Mouse (Mus musculus) lung, postnatal 4 days (tissue): ENCODE measurements around the gene Olfr310.

Experiments
- DNase-seq, 2 experiments: peaks; one replicate each; pipeline ENCODE4 v3.0.0; 2021

The Olfr310 gene

DNA sequence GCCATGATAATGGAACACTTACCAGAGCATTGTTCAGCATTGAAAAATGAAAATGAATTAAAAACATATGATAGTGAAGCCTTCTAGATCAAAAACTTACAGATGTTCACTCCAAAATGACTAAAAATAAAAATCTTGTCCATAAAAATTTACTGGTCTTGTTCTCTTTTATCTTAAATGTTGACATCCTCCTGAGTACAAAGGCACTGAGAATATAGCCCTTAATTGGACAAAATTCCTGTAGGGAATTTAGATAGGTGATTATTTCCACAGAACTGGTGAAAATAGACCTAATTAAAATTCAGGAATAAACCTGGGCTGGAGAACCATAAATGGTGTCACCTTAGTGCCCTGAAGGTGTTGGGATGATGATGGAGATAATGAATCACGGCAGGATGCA lies at the start of gene Olfr310:
Gene Olfr310, minus strand, starts transcription at position 101 of the 400 bp plus-strand sequence.
- no peak for DNase-seq

DNA sequence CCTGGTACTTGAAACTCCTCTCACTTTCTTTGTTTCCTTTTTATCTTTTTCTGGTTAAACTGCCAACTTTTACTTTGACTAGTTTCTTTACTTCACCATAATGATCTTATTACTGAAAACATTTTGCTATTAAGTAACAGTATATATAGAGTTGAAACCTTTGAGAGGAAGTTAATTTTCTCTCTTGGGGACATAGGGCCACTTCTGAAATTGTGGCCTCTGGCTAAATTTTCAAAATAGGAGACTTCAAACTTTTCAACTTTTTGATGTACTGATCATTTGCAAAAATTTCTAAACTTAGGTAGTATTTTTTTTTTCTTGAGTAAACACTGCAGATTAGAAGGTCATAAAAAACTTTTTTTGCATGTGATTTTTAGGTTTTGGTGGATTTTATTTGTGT lies 48.6 kb upstream of the Olfr310 start, which contains the start of gene Olfr308:
Gene Olfr308, minus strand, starts transcription at position 101 of the 400 bp plus-strand sequence.
- DNase-seq = no peak

GRCm38 (mm10) chr7:86321323-86321722 lies 44.4 kb upstream of the Olfr310 start:
- no peak for DNase-seq

DNA sequence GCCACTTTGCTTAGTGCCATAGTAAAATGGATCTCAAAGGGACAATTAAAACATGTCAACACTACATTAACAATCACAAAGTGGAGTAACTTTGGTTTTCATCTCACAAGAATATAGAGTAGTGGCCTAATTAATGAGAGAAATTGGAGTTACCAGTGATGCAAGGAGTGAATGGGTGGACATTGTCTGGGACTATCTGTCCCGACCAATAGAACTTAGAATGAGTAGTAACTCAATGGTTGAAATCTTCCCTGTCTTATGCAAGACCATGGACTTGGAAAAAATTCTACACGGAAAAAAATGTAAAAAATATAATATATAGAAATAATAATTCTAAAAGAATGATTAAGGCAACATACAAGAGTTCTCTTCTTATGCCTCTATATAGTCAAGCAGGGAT lies 36.6 kb upstream of the Olfr310 start, which contains the start of gene Olfr309:
Gene Olfr309, minus strand, starts transcription at position 101 of the 400 bp plus-strand sequence.
- no peak for DNase-seq

DNA sequence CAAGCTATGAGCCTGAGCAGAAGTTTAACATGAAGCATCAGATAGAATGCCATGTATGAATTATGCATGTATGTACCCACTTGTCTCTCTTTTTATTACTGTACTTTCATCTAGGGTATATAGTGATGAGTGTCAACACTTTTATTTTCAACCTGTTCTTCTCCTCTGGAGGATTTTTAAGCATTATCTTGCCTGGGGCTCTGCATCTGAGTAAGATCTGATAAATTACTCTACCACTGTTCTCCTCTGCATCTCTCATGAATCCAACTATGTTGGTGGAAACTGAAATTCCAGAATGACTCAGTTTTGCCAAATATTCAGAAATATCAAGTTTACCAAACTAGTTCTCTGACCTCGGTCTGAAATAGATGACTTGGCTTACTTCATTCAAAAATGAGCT lies 30.8 kb downstream of the Olfr310 start, which contains the start of gene Vmn2r76:
Gene Vmn2r76, minus strand, starts transcription at position 101 of the 400 bp plus-strand sequence.
- DNase-seq = no peak
